In genomic region chr12:87004596-87004995, GRCm38 (mm10) we compare ENCODE assay signal across 17 mouse cellular contexts. TPM values are rescaled to one million over a fixed set of nuclear protein-coding genes. Genes with fewer than 3 reads are reported as not detected.
"Had no signal": no experiment of that assay in that cellular context is flagged by ENCODE, and none has a peak within 500 bp of the region (broad histone marks: within the 10 kb centered on the region; RNA-seq: fewer than 3 reads in every experiment).

No protein-coding gene starts in this region.

- H3K9ac ChIP-seq: liver, embryonic 15.5 days had no signal

- H3K9me3 ChIP-seq: limb, embryonic 10.5 days; liver, embryonic 15.5 days had no signal

- H3K36me3 ChIP-seq: limb, embryonic 10.5 days; liver, embryonic 15.5 days had no signal

- H3K4me3 ChIP-seq: layer of hippocampus, adult 2 months; limb, embryonic 10.5 days; liver, embryonic 15.5 days had no signal

- DNase-seq: kidney, adult 11 months; kidney, adult 9 months; kidney, postnatal 10 days; kidney, postnatal 4 days; lung, adult 2 months; lung, postnatal 36 days; thymus, adult 18-20 months; thymus, postnatal 14 days had no signal

- ATAC-seq: lung, postnatal 0 days had no signal

- H3K4me1 ChIP-seq: limb, embryonic 10.5 days; liver, embryonic 15.5 days had no signal

- H3K27ac ChIP-seq: layer of hippocampus, adult 2 months; limb, embryonic 10.5 days; liver, embryonic 15.5 days; stomach, postnatal 0 days had no signal

- H3K4me2 ChIP-seq: liver, embryonic 11.5 days; liver, embryonic 15.5 days had no signal

RNA-seq across cellular contexts. Expression of gene Zdhhc22, which starts 14.4 kb away (rescaled TPM):
- total RNA-seq: megakaryocyte progenitor cell, adult 5-6 weeks; neutrophil, adult 5-6 weeks had no signal
- polyA plus RNA-seq: lung, adult 2 months; lung, postnatal 0 days; urinary bladder, adult 2 months had no signal

RNA-seq across cellular contexts. Expression of gene Tmem63c, which starts 16.5 kb away (rescaled TPM):
- total RNA-seq: megakaryocyte progenitor cell, adult 5-6 weeks; neutrophil, adult 5-6 weeks had no signal
- polyA plus RNA-seq: limb, embryonic 10.5 days; liver, embryonic 11.5 days; liver, embryonic 15.5 days had no signal
